Mouse (Mus musculus) thymus, adult 2 months (tissue): ENCODE results near the gene Mdfic. TPM values are rescaled to one million over a fixed set of nuclear protein-coding genes. Genes with fewer than 3 reads are reported as not detected.
"Not testable (repeated sequence)": the region's sequence is repeated elsewhere in the genome, so short reads cannot be mapped to it uniquely, and the experiment has no call there.

Source experiments
- DNase-seq: peaks from one replicate; pipeline ENCODE4 v3.0.0; 2021
- H3K27ac ChIP-seq: fragments of 200-500 bp; 2 replicates; pipeline ENCODE4 v1.5.1; 2012; ENCODE audit warnings: low read length, control low read depth; ENCODE audit not compliant: control insufficient read depth, insufficient read depth
- H3K27me3 ChIP-seq: fragments of 200-500 bp; 2 replicates; pipeline ENCODE4 v1.6.1; 2012; ENCODE audit warnings: mild to moderate bottlenecking, low read length, moderate library complexity, mixed read lengths; ENCODE audit not compliant: control insufficient read depth, insufficient read depth
- H3K36me3 ChIP-seq: fragments of 200-500 bp; 2 replicates; pipeline ENCODE4 v1.6.1; 2012; ENCODE audit warnings: mild to moderate bottlenecking, low read length, moderate library complexity; ENCODE audit not compliant: control insufficient read depth, insufficient read depth
- H3K4me1 ChIP-seq: fragments of 200-500 bp; replicated peaks from 2 replicates; pipeline ENCODE4 v1.6.1; 2012; ENCODE audit warnings: low read length; ENCODE audit not compliant: control insufficient read depth, insufficient read depth
- H3K4me3 ChIP-seq: fragments of 200-500 bp; 2 replicates; pipeline ENCODE4 v1.5.1; 2012; ENCODE audit warnings: mild to moderate bottlenecking, low read length, control low read depth, moderate library complexity; ENCODE audit not compliant: control insufficient read depth, insufficient read depth
- CTCF ChIP-seq: fragments of 200-500 bp; IDR thresholded peaks from 2 replicates; pipeline ENCODE4 v1.5.1; 2012; ENCODE audit warnings: mild to moderate bottlenecking, control low read depth, low read length, moderate library complexity, borderline replicate concordance; ENCODE audit not compliant: control insufficient read depth, poor library complexity, insufficient read depth; ENCODE audit errors: extremely low read depth
- POLR2A ChIP-seq: fragments of 200-500 bp; IDR thresholded peaks from 2 replicates; pipeline ENCODE4 v1.6.1; 2012; ENCODE audit warnings: mild to moderate bottlenecking, low read length, control low read depth, moderate library complexity; ENCODE audit not compliant: control insufficient read depth, poor library complexity, insufficient read depth; ENCODE audit errors: extremely low read depth
- WGBS: fragments of 180-500 bp; shearing (Covaris S2); methylation state at CpG from one replicate; pipeline ENCODE4 v1.1.7; 2018; 5-methylcytosine and 5-hydroxymethylcytosine counted together
- polyA plus RNA-seq: library from polyadenylated mRNA; depleted of rRNA; stranded (reverse); fragments of >200 nt; gene quantifications from 2 replicates; pipeline ENCODE4 v1.2.3, GENCODE M21; 2012; rRNA removed

Gene Mdfic
- polyA plus RNA-seq: 5.7 and 6.2 TPM in 2 replicates

DNA sequence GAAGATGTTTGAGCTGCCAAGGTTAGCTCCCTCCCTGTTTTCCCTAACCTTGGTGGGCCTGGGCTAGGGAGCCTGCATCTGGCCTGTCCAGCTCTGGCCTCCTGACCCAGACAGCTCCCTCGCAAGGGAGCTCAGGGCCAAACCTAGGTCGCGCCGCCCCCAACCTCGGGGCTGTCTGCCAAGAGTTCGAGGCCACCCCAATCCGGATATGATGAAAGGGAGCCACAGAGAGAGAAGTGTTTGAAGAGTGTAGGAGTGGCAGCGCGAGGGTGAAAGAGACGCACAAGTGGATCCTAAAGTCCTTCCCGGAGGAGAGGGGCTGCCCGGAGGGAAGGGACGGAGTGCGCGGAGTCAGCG, at the start of gene Mdfic:
Gene Mdfic (plus strand): TSS at position 201 of the 357 bp plus-strand sequence.
- peaks cover 8% of the 10 kb centered on the region for H3K4me1 ChIP-seq
- 1% methylated on average over 16 of the region's 16 CpGs for WGBS
- H3K27ac ChIP-seq: no peak within 1 kb of the TSS
- DNase-seq: peak; percentile 40
- H3K4me3 ChIP-seq: peak within 1 kb of the TSS; percentile 69
- no peaks in the 10 kb centered on the region for H3K36me3 ChIP-seq
- no peaks in the 10 kb centered on the region for H3K27me3 ChIP-seq
- no peak for TF ChIP-seq POLR2A
- TF ChIP-seq CTCF: no peak

DNA sequence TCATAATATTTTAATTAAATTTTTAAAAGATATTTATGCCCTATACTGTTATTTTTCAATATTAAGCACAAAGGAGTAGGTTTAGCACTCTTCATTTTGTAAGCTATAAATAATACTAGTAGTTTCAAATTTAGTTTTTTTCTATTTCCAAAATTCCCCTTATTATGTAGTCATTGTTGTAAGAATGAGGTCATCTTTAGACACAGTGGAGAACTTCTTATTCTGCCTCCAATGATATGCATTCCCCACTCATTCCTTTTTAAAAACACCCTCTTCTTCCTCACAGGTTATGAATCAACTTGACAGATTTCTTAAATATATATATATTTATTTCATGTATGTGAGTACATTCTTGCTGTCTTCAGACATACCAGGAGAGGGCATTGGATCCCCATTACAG, 49.1 kb upstream of the Mdfic start:
- Histone ChIP-seq H3K4me3 (no peak overlapping the region), H3K4me1 (no peaks in the 10 kb centered on the region), H3K27me3 (no peaks in the 10 kb centered on the region), H3K36me3 (no peaks in the 10 kb centered on the region), H3K27ac (no peak overlapping the region)
- TF ChIP-seq CTCF: no peak
- no peak for TF ChIP-seq POLR2A
- DNase-seq: no peak

DNA sequence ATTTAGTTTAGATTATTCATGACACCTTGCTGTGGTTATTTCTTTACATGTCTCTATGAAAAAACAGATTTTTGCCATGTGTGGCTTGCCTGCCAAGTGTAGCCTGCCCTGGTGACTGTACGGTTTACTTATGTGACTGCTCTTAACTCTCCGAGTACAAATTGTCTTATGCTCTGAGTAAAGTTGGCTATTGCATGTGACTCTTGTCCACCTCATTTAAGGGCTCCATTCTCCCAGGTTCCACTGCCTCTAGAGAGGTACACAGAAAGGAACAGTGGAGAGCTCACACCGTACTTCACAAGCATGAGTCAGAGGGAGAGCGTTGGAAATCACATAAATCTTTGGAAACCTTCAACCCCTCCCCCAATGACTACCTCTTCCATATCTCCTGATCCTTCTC, 10.4 kb upstream of the Mdfic start:
- H3K27ac ChIP-seq: no peak overlapping the region
- no peaks in the 10 kb centered on the region for H3K27me3 ChIP-seq
- WGBS: 96% methylated on average over 4 of the region's 4 CpGs
- no peak for DNase-seq
- no peaks in the 10 kb centered on the region for H3K4me1 ChIP-seq
- H3K36me3 ChIP-seq: no peaks in the 10 kb centered on the region
- TF ChIP-seq CTCF (no peak), POLR2A (no peak)
- no peak overlapping the region for H3K4me3 ChIP-seq

DNA sequence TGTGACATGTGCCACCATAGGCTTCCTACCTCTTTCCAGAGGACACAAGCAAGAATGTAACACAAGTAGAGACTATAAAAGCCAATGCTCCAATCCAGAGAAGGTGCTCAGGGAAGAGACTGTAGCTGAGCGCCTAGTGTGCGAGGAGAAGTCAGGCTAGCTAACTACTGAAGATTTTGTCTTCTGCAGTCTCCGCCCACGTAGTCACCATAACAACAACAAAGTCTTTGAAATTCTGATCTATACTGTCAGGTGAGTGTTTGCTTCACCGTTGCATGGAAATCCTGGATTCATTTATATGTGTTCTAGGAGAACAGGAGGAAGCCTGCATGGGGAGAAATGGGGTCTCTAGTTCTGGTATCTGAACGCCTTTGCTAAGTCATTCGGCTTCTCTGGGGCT, 9.8 kb upstream of the Mdfic start:
- 90% methylated on average over 7 of the region's 7 CpGs for WGBS
- Histone ChIP-seq H3K36me3 (no peaks in the 10 kb centered on the region), H3K27ac (no peak overlapping the region), H3K27me3 (no peaks in the 10 kb centered on the region), H3K4me1 (no peaks in the 10 kb centered on the region), H3K4me3 (no peak overlapping the region)
- DNase-seq: no peak
- TF ChIP-seq CTCF (no peak), POLR2A (no peak)

DNA sequence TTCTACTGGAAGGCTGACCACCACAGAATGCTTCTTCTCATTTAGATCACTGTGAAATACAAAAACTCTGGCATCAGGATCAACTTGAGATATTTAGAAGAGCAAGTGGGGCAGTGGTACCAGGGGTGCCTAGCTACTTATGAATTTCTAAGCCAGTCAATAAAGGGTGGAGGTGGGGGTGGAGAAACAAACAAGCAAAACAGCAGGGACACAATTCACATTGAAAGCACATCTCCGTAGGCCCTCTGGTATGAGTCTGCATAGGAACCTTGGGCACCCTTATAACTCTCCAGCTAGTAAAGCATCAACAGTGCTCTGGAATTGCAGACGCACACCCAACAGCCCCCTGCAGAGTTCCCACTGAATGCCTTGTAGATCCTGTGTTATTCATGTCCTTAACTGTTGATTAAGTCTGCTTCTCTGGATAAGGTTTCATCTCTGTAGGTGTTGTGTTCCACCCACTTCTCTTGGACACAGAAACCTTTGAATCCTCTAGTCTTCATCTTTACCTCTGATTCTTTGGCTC, 7.5 kb upstream of the Mdfic start:
- no peak for DNase-seq
- TF ChIP-seq POLR2A (no peak), CTCF (no peak)
- Histone ChIP-seq H3K4me1 (no peaks in the 10 kb centered on the region), H3K27me3 (no peaks in the 10 kb centered on the region), H3K27ac (no peak overlapping the region), H3K4me3 (no peak overlapping the region), H3K36me3 (no peaks in the 10 kb centered on the region)
- WGBS: 95% methylated on average over 2 of the region's 2 CpGs

DNA sequence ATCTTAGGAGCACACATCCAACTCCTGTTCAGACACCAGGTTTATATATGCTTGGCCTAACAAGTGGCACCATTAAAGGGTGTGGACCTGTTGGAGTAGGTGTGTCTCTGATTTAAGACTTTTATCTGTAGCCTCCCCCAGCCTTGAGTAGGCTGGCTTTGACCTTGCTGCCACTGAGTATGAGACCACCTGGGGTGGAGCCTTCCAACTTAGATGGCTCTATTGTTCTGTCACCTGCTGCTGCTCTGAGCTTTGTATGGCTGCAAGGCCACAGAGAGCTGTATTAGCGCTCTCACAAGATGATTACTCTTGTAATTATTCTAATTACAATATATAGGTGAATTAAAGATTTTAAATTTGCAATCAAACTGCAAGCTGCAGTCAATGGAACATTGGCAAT, 6.4 kb upstream of the Mdfic start:
- H3K27ac ChIP-seq, H3K27me3 ChIP-seq, DNase-seq, H3K4me1 ChIP-seq, H3K4me3 ChIP-seq, H3K36me3 ChIP-seq: not testable (repeated sequence)
- 98% methylated on average over 1 of the region's 1 CpGs for WGBS
